Mouse (Mus musculus): ENCODE measurements around the gene Bahcc1. TPM values are rescaled to one million over a fixed set of nuclear protein-coding genes. Genes with fewer than 3 reads are reported as not detected.
A peak's percentile ranks its signal among the peaks of the same experiment; 100 is the strongest.

The Bahcc1 gene
- total RNA-seq, 2 experiments from 2014 or later = 21.9 to 26.0 TPM

DNA sequence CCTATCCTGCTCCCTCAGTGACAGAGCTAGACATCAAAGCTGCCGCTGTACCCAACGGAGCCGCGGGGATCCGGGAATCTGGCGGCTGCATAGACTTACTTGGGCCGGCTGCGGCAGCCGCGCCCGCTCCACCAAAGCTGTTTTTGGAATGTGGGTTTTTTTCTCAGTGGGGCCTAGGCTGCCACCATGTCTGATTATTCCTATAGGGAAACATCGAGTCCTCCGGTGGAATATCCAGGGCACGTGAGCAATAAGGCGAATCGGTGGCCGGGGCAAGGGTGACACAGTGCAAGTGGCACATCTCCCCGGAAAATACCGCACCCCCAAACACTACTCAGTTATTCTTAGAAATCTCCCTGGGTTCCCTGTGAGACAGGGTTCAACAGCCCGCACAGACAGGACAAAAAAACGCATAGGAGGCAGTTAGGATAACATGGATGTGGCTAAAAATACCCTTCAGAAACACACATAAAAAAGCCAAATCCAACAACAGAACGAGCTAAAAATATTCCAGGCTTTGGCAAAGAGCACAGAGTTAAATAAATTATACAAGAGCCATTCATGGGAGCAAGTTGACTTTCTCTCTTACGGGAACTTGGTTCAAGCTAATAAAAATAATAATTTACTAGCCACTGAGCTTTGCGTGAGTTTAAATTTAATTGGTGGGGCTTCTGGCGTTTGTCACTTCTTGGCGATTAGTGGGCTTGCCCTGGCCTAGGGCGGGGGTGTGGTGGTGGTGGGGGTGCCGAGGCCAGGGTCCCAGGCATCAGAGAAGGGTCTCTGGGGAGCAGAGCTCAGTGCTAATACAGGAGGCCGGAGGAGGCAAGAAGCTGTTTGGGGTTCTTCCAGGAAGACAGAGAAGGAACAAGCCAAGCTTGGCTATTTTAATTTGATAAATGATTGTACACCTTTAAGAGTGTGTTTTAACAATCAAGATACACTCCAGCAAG is 8.5 kb downstream of the Bahcc1 start:
- DNase-seq (ENCODE audit: low spot score in 2 of 2) = no peak

- DNase-seq (ENCODE audit: low spot score in 2 of 2) = no peak
Observed at GRCm38 (mm10) chr11:120241981-120242725, 9.4 kb downstream of the Bahcc1 start.

DNA sequence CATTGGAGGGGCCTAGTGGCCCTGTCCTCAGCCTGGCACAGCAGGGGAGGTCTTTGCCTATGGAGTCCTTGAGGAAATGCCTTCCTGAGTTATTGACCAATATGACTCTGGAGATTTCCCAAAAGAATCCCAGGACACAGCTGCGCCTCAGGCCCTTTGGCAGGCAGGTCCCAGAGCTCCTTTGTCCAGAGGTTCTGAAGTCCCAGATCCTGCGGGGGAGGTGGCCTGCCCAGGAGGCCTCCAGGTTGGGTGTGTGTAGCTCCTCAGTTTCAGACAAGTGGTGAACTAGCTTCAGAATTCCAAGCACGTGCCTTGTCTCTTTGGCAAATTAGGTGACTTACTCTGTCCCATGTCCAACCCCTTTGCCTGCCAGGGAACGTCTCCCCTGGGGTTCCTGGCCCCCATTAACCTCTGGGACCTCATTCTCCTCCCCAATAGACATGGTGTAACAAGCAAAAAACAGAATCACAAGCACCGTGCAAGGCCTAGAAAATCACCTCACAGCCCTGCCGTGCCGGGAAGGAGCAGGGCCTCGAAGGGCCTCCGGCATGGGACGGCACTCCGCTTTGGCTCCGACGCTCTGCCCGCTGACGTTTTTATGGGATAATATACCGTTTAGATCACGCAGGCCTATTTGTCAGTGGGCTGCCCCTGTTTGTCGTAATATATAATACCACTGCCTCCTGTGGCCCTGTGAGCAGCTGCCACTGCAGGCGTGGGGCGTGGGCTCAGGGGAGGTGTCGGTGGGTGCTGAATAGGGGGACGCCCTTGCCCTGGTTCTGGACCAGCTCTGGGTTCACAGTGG is 10.2 kb downstream of the Bahcc1 start:
- DNase-seq (ENCODE audit: low spot score in 2 of 2) = no peak

- no peak for DNase-seq (ENCODE audit: low spot score in 2 of 2)
Observed at GRCm38 (mm10) chr11:120243531-120243820, 10.7 kb downstream of the Bahcc1 start.

DNA sequence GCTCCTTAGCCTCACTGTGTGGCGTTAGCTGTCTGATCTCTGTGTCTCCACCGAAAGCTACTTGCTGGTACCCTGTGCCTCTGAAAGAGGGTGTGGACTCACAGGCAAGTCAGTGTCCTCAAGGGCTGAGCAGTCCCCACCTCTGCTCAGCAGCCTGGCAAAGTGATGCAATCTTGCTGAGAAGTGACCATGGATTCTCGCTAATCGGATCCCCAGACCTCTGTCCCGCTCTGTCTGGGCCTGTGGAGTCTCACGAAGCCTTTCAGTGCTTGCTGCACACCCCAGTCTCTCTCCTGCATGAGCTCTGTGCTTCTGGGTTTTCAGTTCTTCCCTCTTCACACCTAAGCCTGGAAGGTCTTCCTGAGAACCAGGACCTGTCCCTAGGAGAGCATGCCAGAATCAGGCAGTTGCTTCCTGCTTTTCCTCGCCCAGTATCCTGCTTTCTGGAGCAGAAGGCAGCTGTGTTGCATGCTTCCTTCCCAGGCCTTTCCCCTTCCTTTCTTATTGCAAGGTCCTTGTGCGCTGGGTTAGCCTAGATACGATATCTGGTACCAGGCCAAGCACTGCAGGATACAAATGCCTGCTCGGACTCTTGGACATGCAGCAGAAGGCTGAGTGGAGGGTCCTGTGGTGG is 15.5 kb downstream of the Bahcc1 start:
- DNase-seq (ENCODE audit: low spot score in 2 of 2) = no peak

DNA sequence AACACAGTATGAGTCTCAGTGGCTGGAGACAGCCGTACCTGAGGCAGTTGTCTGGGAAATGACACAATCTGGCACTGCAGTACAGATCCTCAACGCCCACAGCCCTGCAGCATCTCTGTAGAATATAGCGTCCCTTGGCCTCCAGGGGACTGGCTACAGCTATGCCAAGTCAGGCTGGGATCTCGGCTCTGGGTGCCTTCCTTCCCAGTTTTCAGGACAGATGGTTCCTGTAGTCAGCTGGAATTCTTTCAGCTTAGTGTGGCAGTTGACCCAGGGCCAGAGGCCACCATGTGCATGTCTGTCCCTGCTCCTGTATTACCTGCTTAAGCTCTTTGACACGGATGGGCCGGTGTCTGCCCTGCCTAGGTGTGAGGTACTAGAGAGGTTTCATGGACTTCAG is 16.2 kb downstream of the Bahcc1 start:
- DNase-seq (ENCODE audit: low spot score in 2 of 2) = no peak

DNA sequence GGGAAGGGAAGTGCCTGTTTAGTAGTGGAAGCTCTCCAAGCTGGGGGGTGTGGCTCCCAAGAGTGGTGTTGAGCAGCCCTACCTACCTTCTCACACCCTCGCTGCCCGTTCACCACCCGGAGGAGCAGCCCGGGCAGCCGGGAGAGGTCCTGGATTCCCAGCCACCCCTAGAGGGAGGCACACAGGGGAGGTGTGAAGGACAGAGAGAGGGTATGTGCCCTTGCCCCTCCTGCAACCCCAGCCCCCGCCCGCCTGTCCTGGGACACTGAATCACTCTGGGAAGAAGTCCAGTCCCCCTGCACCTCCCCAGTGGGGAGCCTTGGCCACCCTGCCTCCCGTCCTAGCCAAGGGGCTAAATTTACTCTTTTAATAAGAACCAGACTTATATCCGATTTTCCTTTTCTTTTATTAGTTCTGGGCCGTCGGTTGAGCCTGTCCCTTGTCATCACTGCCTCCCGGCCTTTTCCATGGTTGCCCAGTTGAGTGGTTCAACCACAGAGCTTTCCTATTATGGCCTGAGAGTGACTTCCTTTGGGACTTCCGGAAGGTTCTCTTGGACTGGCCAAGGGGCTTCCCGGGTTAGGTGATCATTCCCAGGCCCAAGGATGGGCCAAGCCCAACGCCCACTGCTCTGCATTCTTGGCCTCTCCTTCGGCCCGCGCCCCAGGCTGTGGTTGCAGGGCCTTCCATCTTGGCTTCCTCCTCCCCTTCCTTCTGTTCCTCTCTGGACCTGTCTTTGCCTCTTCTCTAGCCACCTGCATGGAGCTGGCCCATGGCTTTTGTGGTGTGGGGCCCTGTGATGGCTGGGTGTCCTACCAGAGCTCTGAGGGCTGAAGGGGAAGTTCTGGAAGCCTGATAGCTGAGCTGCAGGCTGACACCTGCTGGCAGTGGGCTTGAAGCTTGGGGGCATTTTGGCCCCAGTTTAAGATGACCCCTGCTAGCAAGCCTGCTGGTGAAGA is 18.5 kb downstream of the Bahcc1 start:
- no peak for DNase-seq (ENCODE audit: low spot score in 2 of 2)

DNA sequence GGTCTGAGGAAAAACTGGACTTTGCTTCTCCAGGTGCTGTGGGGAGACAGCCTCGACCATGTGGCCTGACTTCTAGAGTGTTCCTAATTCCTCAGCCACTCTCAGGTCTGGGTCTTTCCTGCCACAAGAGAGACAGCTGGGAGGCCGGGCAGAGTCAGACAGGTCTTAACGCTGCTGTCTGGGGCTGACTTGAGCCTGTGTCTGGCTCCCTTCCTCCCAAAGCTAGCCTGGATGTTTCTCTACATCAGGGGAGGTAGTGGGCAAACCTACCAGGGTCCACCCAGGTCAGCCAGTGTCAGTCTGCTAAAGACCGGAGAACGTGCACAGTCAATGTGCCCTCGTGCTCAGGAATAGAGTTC is 19.2 kb downstream of the Bahcc1 start:
- no peak for DNase-seq (ENCODE audit: low spot score in 2 of 2)

DNA sequence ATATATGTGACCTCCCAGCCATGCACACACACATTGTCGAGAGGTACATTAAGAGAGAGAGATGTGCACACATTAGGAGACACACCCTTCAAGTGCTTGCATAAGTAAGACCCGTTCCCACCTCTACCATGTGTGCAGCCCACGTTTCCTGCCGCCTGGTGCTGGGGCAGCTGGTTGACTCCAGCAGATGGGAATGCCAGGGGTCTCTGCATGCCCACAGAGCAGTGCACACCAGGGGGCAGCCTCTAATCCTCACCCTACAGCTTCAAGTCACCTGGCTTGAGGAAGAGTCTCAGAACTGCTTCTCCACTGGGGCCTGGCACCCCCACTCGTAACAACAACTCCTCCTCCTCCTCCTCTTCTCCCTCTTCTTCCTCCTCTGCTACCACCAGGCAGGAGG is 19.7 kb downstream of the Bahcc1 start:
- no peak for DNase-seq (ENCODE audit: low spot score in 2 of 2)

- DNase-seq (ENCODE audit: low spot score in 2 of 2) = peak in 1 of 2 experiments; percentile 73
Observed at GRCm38 (mm10) chr11:120252843-120253645, 20.3 kb downstream of the Bahcc1 start.

DNA sequence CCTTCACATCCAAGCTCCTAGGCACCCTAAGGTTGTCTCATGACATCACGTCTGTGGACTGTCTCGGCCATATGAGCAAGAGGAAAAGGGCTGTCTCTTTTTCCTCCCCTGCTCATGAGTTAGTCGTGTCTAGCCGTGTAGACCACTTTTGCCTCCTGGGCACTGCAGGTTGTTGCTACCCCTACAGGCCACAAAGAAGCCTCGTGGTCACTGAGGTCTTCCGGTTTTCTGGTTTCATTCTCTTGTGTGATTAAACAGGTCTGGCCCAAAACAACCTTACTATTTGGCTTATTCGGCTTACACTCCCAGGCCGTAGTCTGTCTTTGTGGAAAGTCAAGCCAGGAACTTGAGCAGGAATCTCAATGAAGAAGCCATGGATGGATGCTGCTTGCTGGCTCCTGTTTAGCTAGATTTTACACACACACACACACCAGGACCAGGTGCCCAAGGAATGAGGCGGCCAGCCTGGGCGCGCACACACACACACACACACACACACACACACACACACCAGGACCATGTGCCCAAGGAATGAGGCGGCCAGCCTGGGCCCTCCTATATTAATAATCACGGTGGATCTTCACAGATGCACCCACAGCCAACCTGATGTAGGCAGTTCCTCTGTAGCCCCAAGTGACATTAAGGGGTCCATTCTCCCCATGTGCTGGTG is 21.0 kb downstream of the Bahcc1 start:
- no peak for DNase-seq (ENCODE audit: low spot score in 2 of 2)

GRCm38 (mm10) chr11:120254420-120254819 is 21.7 kb downstream of the Bahcc1 start:
- DNase-seq (ENCODE audit: low spot score in 2 of 2) = no peak

DNA sequence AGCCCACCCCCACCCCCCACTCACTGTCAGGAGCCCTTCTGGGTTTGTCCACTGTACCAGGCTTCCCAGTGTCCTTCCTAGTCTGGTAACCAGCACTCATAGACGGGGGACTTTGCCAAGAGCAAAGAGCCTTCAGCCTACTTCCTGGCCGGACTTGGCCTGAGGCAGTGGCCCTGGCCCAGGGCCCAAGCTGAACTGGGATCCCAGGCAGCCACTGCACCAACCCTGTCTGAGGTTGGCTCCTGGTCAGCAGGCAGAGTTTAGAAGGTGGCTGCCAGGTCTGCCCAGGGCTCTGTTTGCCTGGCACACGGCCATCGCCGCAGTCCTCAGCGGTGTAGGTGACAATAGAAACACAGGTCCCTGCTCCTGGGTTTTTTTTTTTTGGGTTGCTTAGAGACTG is 22.3 kb downstream of the Bahcc1 start:
- peak; percentile 73 to 82 for DNase-seq (ENCODE audit: low spot score in 2 of 2)

DNA sequence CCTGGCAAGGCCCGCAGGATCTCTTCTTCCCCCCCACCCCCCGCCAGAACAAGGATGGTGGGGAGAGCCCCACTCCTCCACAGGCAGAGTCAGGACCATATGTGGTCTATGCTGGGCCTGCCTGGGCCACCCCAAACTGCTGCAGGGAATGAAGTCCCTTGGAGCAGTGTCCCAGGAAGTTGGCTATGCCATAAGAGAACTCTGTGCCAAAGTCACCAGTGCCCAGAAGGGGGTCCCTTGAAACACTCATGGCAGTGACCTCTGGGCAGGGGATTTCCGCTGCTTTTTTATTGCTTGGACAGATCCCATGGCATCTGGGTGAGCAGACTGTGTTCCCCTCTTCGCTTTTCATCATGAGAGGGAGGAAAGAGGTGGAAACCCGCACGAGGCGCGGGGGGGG is 22.8 kb downstream of the Bahcc1 start:
- DNase-seq (ENCODE audit: low spot score in 2 of 2) = no peak

DNA sequence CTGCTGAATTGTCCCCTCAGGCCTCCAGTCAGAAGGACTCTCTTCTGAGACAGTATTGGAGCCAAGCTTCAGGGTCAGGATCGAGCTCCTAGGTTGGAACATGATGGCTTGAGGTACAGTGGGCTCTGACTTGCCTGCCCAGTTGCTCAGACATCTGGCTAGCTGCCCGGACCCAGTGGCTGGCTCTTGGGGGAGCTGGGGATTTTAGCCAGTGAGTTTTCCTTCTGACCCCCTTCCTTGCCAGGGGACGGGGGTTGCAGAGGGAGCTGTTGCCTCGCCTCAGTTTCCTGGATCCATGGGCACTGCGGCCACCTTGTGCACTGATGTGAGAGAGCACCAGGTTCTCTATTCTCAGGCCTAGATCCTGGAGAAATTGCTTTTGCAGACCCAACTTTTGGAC is 23.4 kb downstream of the Bahcc1 start:
- no peak for DNase-seq (ENCODE audit: low spot score in 2 of 2)

DNA sequence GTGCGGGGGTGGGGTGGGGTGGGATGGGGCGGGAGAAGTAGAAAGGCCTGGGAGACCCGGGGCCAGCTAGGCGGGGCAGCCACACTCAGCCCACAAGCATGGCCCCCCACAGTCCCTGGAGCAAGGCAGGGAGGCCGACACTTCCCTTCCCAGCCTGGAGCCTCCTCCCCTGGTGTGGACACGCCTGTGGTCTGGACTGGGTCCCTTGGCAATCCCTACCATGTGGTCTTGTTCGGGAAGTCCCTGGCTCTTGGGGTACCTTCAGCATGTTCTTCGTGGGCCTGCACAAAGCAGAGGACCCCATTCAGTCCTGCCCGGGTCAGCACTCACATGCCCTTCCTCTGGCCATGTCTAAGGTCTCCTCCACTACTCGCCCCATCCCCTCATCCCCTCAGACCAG is 23.8 kb downstream of the Bahcc1 start:
- DNase-seq (ENCODE audit: low spot score in 2 of 2) = no peak

GRCm38 (mm10) chr11:120256981-120257820 is 24.5 kb downstream of the Bahcc1 start:
- no peak for DNase-seq (ENCODE audit: low spot score in 2 of 2)

- no peak for DNase-seq (ENCODE audit: low spot score in 2 of 2)
Observed at GRCm38 (mm10) chr11:120257911-120258310, 25.2 kb downstream of the Bahcc1 start.
